Mouse (Mus musculus) neural tube, embryonic 10.5 days (tissue): ENCODE measurements around the gene Spata45.
A peak's percentile ranks its signal among the peaks of the same experiment; 100 is the strongest.
"Not testable (repeated sequence)": the region's sequence is repeated elsewhere in the genome, so short reads cannot be mapped to it uniquely, and the experiment has no call there.

ENCODE experiments used
- DNase-seq: peaks from one replicate; pipeline ENCODE4 v3.0.0-alpha.2; 2017; ENCODE audit warnings: low spot score; ENCODE audit errors: extremely low spot score

Spata45 gene

DNA sequence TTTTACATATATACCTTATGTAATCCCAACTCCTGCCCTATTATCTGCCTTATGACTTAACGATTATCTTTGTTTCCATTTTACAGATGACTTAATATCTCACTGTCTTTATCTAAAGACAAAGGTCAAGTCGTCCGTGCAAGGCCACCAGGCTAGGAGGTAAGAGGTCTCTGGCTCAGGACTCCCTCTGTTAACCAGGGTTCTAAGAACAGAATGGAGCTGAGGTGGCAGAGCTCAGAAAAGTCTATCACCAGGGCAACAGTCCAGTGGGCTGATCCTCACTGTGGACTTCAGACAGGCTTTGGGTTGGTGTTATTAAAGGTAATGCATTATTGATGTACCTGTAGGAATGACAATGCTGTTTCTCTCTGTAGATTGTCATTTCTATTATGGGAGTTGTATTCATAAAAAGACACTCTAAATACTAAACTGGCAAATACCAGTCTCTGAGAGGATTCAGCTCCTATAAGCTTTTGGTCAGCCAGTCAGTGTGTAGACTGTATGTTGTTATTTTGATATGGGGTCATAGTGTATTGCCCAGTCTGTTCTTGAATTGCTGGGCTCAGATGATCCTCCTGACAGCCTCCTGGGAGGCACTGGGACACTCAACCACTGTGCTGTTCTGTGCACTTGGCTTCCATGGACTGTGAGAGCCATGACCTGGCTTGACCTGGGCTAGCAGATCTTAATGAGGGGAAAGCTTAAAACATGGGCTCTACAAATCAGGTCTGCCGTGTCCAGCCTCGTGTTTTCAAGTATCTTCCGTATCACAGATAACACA, at the start of gene Spata45:
Gene Spata45 (plus strand): TSS at position 86 of the 781 bp plus-strand sequence.
- no peak for DNase-seq

DNA sequence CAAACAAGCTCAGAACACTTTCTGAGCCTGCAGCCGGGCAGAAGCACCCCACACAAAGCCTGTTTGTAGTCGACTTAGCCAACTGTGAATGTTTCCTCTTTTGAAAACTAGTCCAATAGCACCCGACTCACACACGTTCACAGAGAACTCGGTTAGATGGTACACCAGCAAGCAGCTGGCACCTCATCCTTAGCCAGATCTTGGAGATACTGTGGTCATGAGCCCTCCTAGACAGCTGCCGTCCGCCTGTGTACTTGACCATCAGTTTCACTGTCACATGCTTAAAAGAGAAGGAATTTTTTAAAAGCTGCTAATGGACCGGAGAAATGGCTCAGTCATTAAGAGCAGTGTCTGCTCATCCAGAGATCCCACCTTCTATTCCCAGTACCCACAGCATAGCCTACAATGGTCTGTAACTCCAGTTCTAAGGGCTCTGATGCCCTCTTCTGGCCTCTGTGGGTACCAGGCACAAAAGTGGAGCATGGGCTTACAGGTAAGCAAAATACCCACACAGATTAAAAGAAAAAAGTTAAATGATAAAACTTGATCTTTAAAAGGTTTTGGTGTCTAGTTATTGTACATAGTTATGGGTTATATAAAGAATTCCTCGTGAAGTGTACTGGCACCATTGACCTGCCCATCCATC, 46.9 kb upstream of the Spata45 start:
- DNase-seq, result no peak

DNA sequence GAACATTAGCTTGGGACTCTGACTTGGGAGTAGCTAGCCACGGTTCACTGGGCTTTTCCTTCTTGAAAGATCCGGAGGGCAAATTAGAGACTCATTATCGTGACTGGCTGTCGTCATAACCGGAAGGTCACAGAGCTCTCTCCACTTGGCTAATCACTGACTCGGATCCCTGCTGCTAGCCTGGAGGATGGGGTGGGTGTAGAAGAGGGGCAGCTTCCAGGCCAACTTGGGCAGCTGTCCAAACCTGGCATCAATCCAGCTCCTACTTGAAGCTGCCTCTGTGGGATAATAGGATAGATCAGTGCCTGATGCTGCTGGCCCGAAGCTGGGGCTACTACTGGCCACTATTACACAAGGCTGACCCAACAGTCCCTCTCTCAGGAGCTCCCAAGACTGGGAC, 40.9 kb upstream of the Spata45 start:
- DNase-seq, result no peak

DNA sequence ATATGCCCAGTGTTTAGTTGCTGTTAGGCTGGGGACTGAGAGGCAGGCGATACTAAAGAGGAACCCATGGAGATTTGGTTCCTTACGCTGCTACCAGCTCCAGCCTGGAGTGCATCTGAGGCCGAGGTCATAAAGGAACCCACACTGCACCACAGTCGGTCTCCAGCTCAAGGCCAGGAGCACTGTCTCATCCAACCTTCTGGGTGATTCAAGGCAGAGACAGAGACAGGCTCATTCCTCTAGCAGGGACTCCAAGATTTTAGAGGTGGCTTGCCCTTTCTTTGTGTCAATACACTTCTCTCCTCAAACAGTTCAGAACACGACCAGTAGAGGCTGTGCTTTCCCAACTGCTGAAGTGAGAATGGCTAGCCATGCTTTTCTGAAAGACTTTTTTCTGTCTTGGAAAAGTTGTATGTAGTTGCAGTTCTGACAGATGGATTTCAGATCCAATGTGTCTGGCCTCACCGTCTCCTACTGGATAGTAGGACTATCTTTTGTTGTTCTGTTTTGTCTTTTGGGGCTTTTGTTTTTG, 40.0 kb upstream of the Spata45 start:
- no peak for DNase-seq

DNA sequence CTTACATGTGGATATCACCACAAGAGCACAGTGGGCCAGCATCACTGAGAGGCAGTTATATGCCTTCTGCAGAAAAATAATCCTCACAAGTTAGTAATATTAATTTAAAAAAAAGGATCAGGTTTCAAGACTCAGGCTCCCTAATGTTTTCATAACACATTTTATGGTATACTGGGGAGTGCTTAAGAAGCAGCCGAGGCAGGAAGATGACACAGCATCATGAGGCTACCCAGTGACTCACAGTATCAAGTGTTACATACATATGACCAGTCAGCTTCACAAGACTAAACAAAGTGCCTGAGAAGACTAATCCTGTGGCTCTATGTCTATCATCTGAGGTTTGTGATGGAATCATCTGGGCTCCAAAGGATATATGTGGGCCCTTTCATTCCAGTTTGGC, 38.4 kb upstream of the Spata45 start:
- DNase-seq, result no peak

DNA sequence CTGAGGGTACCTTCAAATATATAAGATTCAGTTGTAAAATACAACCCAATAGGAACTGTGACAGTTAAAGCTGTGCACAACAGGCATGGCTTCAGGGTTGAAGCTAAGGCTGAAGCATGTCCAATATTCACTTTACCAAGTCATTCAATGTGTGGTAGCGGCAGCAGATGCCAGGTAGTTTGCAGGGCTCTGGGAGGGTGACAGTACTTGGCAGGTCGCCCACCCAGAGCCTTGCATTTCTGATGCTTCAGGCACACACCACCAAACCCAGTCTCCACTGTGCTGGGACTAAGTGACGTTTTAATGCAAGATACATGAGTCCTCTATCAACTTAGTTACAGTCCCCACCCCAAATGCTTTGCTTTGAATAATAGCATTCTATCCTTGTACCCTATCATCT, 35.8 kb upstream of the Spata45 start:
- no peak for DNase-seq

DNA sequence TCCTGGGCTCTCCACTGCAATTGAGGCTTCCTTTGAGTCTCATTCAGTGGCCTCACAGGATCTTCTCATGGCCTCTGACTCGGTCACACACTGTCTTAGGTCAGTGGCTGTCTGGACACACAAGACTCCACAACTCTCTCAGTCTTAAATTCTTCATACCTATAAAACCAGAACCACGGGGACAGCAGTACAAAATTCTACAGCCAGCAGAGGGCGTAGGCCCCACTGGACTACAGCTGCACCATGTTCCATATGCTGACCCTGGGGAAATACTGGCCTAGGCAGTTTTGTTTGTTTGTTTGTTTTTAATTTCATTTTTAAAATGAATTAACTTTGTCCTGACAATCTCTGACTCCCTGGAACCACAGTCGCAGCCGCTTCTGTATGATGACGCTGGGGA, 34.2 kb upstream of the Spata45 start:
- no peak for DNase-seq

DNA sequence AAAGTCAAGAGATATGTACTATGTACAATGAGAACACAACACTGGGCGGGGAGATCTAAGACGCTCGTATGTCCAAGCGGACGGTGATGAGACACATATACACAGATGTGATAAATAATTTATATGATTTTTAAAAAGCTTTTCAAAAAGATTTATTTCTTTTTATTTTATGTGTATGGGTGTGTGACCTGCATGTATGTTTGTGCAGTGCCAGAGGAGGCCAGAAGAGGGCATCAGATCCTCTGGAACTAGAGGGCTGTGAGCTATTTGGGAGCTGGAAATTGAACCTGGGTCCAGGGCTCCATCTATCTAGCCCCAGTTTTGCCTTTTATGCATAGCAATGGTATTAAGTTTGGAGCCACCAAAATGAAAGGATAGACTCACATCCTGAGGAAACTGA, 27.7 kb upstream of the Spata45 start:
- DNase-seq, result no peak

DNA sequence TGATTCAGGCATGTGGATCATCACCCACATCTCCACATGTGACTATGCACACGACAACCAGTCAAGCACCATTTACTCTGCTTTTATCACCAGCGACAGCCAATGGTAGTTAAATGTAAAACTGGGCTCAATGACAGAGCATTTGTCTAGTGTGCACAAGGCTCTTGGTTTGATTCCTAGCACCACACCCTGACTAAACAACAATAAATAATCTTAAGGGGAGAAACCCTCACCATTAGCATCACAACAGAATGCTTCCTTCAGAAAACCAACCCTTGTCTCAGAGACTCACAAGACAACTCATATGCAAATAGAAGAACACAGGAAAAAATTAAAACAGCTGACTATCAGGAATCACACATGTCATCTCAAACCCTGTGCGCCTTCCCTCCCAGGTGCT, 22.2 kb upstream of the Spata45 start:
- no peak for DNase-seq

DNA sequence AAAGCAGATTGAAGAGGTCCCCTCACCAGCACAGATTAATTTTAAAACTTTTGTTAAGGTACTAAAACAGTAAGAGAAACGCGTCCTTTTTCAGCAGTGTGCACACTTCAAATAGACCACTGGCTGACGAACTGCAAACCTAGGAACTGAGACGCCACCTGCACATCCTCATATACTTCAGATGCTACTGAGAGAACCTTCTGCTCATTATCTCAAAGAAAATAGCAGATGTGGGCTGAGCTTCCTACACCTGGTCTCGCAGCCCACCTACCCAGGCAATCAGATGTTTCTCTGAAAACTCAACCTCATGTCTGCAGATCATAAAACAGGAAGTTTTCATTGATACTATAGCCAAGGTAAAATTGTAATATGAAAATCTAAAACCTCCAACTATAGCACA, 16.6 kb upstream of the Spata45 start:
- DNase-seq, result no peak

DNA sequence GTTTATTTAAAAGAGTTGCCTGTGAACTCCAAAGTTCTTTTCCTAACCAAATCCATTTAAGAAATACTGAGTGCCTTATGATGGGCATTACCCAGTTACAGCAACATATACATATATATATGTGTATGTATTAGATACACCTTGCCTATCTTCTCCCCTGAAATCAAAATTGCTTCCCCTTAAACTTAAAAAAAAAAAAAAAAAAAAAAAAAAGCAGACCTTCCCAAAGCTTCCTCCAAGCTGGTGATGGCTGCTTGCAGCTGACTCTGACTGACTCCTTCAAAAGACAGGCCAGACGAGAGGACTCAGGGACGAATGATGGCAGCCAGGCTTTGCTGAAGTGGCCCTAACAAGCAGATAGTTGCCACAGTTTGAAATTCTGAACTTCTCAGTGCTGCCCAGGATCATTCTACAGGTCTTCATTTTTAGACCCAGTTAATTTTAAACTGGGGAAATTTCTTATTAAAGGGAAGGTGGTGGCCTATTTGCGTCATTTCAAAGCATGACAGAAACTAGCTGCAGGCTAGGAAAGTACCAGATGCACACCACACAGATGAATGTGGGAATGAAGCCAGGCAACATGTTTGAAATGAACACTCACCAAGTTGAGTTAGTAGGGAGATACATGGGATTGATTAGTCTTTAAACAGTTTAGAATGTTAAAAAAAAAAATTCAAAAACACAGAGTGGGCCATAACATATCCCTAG, 16.1 kb upstream of the Spata45 start:
- no peak for DNase-seq

DNA sequence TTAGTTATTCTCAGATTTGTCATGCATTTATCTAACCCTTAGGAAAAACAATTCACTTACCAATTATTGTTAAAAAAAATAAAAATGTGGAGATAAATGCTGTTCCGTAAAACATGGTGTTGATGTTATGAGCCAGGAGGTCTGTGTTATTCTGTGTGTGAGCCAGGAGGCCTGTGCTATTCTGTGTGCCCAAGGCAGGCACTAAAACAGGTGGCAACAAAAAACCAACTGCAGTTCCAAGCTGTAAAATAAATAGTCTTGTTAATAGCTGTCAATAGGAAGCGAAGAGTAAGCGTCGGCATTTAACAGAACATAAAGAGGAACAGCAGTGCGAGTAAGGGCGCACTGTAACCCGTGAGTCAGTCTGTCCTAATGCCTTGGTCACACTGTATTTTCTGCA, 15.4 kb upstream of the Spata45 start:
- no peak for DNase-seq

DNA sequence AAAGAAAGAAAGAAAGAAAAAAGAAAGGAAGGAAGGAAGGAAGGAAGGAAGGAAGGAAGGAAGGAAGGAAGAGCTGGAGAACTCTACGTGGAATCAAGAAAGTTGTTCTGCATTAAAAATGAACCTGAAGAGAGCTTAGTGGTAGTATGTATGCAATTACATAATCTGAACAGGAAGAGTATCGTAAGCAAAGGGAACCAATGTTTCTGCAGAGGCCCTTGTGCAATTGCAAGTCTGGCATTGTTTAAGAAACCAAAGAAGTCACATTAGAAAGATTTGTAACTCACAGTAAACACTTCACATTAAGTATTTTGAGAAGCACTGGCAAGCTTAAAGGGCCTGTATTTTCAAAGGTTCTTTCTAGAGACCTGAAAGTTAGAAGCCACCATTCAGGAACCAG, 13.3 kb upstream of the Spata45 start:
- DNase-seq, result no peak

DNA sequence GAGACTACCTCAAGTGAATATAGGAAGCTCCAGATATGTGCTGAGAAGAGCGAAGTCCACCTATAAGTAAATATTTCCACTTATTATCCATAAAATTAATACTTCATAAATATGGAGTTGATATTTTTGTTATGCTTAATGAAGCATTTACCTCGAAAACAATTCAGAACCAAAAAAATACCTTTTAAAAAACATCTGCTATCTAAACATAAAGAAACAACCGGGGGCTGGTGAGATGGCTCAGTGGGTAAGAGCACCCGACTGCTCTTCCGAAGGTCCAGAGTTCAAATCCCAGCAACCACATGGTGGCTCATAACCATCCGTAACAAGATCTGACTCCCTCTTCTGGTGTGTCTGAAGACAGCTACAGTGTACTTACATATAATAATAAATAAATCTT, 12.6 kb upstream of the Spata45 start:
- DNase-seq, result not testable (repeated sequence)

DNA sequence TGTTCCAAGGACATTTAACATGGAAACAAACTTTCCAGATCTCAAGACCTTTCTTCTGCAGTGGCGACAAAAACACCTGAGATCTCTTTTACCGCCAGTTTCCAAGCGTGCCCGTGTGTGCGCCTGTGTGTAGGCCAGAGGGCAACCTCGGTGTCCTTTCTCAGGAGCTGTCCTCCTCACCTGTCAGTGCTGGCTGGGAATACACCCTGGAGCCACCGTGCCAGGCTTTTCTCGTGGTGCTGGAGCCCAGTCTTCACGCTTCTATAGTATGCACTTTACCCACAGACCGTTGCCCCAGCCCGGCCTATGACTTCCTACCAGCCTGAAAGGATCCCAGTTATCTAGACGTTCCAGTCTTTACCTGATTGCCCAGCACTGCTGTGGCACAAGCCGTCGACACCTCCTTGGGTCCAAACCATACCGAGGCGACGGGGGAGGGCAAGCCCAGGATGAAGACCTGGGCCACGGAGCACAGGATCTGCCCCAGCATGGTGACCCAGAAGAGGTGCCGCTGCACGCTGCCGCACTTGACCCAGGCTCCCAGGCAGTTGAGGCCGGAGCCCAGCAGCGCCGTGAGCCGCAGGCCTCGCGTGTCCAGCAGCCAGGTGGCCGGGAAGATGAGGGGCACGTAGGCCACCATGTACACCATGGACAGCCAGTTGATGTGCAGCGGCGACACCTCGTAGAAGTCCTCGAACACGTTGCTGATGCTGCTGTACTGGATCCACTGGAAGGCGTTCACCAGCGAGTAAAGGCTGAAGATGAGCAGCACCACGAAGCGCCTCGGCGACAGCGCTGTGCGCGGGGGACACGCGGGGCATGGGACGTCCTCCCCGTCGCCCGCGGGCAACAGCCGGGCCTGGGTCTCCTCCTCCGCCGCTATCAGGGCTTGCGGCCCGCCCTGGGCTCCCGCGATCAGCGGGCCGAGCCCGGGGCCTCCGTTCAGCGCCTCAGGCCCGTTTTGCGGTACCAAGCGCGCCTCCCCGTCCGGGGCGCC, 11.1 kb upstream of the Spata45 start:
- DNase-seq, result no peak

DNA sequence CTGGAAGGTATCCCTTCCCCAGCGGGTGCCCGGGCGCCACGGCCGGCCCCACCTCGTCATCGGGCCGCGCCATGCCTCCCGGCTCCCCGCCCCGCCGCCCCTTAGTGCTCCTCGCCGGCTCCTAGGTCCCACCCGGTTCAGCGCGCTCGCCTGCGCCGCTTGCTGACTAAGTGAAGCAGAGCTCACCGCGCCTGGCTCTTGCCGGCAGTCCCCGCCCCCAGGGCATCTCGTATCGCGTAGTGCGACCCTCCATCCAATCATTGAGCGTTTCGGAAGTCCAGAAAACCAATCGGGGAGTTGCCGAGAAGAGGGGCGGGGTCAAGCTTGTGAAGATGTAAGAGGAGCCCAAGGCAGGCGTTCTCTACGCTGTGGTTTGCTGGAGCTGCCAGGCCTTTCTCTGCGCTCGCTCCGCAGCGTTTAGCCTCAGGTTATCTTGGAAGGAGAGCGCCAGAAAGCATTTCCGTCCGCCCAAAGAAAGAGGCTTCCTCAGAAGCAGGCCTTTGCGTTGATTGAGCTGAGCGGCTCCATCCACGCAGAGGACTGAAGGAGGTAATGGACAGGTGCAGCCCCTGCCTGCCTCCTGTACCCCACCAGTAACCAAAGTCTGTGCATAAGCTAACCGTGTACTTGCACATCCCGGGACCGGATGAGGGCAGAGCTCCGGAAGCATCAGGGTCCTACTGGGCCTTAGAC, 10.3 kb upstream of the Spata45 start, which contains the start of gene Flvcr1:
Gene Flvcr1 (minus strand): TSS at position 138 of the 693 bp plus-strand sequence.
- peak; percentile 95 for DNase-seq

DNA sequence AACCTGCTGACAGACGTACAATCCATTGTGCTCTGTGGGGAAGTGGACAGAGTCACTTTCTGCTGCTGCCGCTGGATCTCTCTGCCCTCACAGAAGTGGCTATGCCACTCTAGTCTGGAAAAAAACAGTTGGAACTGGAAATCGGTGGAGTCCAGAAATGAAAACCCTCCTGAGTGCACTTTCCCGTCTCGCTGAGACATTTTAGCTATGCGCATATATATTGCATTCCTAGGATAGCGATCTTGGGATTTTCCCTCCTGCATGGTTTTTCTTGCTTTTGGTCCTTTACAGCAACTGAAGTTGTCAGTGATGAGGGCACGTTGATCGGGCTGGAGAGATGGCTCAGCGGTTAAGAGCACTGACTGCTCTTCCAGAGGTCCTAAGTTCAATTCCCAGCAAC, 6.3 kb upstream of the Spata45 start:
- no peak for DNase-seq

DNA sequence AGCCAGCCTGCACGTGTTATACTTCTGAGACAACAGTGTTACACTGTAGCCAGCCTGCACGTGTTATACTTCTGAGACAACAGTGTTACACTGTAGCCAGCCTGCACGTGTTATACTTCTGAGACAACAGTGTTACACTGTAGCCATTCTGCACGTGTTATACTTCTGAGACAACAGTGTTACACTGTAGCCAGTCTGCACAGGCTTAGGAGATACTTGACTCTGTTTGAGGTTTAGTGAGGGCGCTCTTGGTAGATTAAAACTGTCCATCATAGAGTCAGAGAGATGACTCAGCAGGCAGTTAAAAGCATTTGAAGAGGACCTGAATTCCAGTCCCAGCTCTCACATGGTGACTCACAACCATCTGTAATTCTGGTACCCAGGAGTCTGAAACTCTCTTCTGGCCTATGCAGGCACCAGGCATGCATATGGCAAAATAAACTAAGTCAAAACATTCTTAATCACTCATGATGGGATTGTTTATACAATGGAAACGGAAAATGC, 5.5 kb upstream of the Spata45 start:
- not testable (repeated sequence) for DNase-seq

DNA sequence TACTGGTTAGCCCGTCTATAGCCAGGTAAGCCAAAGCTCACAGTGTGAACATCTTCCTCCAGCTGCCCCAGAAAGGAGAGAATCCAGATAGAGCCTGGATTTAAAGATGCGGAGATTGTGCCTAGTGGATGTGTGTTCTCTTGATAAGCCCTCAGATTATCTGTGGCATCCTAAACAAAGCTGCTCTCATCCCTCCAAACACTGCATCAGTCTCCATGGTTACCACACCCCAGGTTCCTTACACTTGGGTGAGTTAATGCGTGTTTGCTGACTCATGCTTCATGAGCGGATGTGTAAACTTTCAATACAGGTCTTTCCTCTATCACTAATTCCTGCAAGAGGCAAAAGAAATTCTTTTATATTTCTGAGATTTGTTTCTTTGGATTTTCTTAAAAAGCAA, 790 bp upstream of the Spata45 start:
- no peak for DNase-seq

DNA sequence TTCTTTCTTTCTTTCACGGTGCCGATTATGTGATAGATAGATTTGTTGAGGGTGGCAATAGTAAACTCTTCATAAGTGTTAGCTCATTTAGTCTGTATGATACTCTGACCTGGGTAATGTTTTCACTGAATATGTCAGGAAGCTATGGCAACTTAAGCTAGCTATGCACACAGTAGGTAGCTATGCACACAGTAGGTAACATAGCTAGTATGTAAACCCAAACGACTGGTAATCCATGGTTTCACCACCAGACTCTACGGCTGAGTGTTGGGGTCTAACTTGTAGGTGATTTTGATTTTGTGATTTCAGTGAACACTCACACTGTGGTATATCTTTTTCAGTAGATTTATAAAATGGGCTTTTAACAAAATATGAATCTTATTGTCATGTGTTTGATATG, 1.6 kb downstream of the Spata45 start:
- no peak for DNase-seq
